Mouse (Mus musculus): ENCODE measurements around the gene Acox2. TPM values are rescaled to one million over a fixed set of nuclear protein-coding genes. Genes with fewer than 3 reads are reported as not detected.
"Not testable (repeated sequence)": the region's sequence is repeated elsewhere in the genome, so short reads cannot be mapped to it uniquely, and the experiment has no call there.

The Acox2 gene
- polyA plus RNA-seq, 1 experiment from 2014 or later, result not detected

- not testable (repeated sequence) for H3K4me3 ChIP-seq (ENCODE audit: low read depth, low read length); H3K36me3 ChIP-seq (ENCODE audit: control insufficient read depth, insufficient read depth, low read length); H3K4me1 ChIP-seq (ENCODE audit: control insufficient read depth, insufficient read depth, low read length); H3K27me3 ChIP-seq (ENCODE audit: control insufficient read depth, insufficient read depth, low read length); H3K9me3 ChIP-seq (ENCODE audit: control insufficient read depth, low read depth, low read length); H3K9ac ChIP-seq (replicated peaks; ENCODE audit: low read depth, low read length); H3K27ac ChIP-seq (ENCODE audit: low read length); H3K4me2 ChIP-seq (replicated peaks; ENCODE audit: low read depth, low read length)
- ATAC-seq (ENCODE audit: insufficient number of reproducible peaks, insufficient read depth, low FRiP score, low read depth), result peak; percentile 82
- WGBS, result 84% methylated on average over 5 of the region's 5 CpGs
Measured at GRCm38 (mm10) chr14:8286595-8286994, 27.4 kb upstream of the Acox2 start.

- Histone ChIP-seq H3K4me1 (ENCODE audit: control insufficient read depth, insufficient read depth, low read length) (peaks cover 6% of the 10 kb centered on the region; the same call in 1 of the 2 replicates), H3K27ac (ENCODE audit: low read length) (no peak overlapping the region), H3K4me3 (ENCODE audit: low read depth, low read length) (no peak overlapping the region), H3K27me3 (ENCODE audit: control insufficient read depth, insufficient read depth, low read length) (no peaks in the 10 kb centered on the region), H3K9me3 (ENCODE audit: control insufficient read depth, low read depth, low read length) (no peaks in the 10 kb centered on the region), H3K36me3 (ENCODE audit: control insufficient read depth, insufficient read depth, low read length) (no peaks in the 10 kb centered on the region), H3K4me2 (replicated peaks; ENCODE audit: low read depth, low read length) (no peak overlapping the region), H3K9ac (replicated peaks; ENCODE audit: low read depth, low read length) (no peak overlapping the region)
- no peak for ATAC-seq (ENCODE audit: insufficient number of reproducible peaks, insufficient read depth, low FRiP score, low read depth)
Measured at GRCm38 (mm10) chr14:8283784-8284183, 24.6 kb upstream of the Acox2 start.

GRCm38 (mm10) chr14:8271281-8271680 lies 12.1 kb upstream of the Acox2 start:
- 84% methylated on average over 8 of the region's 8 CpGs for WGBS
- not testable (repeated sequence) for H3K9ac ChIP-seq (replicated peaks; ENCODE audit: low read depth, low read length); H3K9me3 ChIP-seq (ENCODE audit: control insufficient read depth, low read depth, low read length); H3K4me3 ChIP-seq (ENCODE audit: low read depth, low read length); ATAC-seq (ENCODE audit: insufficient number of reproducible peaks, insufficient read depth, low FRiP score, low read depth); H3K27ac ChIP-seq (ENCODE audit: low read length); H3K27me3 ChIP-seq (ENCODE audit: control insufficient read depth, insufficient read depth, low read length); H3K4me1 ChIP-seq (ENCODE audit: control insufficient read depth, insufficient read depth, low read length); H3K4me2 ChIP-seq (replicated peaks; ENCODE audit: low read depth, low read length); H3K36me3 ChIP-seq (ENCODE audit: control insufficient read depth, insufficient read depth, low read length)

GRCm38 (mm10) chr14:8264378-8264777 lies 5.2 kb upstream of the Acox2 start:
- no peaks in the 10 kb centered on the region for H3K4me1 ChIP-seq (ENCODE audit: control insufficient read depth, insufficient read depth, low read length)
- ATAC-seq (ENCODE audit: insufficient number of reproducible peaks, insufficient read depth, low FRiP score, low read depth), result no peak
- no peak overlapping the region for H3K9ac ChIP-seq (replicated peaks; ENCODE audit: low read depth, low read length)
- no peak overlapping the region for H3K4me2 ChIP-seq (replicated peaks; ENCODE audit: low read depth, low read length)
- 89% methylated on average over 1 of the region's 1 CpGs for WGBS
- H3K27ac ChIP-seq (ENCODE audit: low read length), result no peak overlapping the region
- no peak overlapping the region for H3K4me3 ChIP-seq (ENCODE audit: low read depth, low read length)
- no peaks in the 10 kb centered on the region for H3K9me3 ChIP-seq (ENCODE audit: control insufficient read depth, low read depth, low read length)
- H3K36me3 ChIP-seq (ENCODE audit: control insufficient read depth, insufficient read depth, low read length), result no peaks in the 10 kb centered on the region
- no peaks in the 10 kb centered on the region for H3K27me3 ChIP-seq (ENCODE audit: control insufficient read depth, insufficient read depth, low read length)

- Histone ChIP-seq H3K4me2 (replicated peaks; ENCODE audit: low read depth, low read length) (no peak overlapping the region), H3K9me3 (ENCODE audit: control insufficient read depth, low read depth, low read length) (no peaks in the 10 kb centered on the region), H3K4me1 (ENCODE audit: control insufficient read depth, insufficient read depth, low read length) (no peaks in the 10 kb centered on the region), H3K4me3 (ENCODE audit: low read depth, low read length) (no peak overlapping the region), H3K9ac (replicated peaks; ENCODE audit: low read depth, low read length) (no peak overlapping the region), H3K27me3 (ENCODE audit: control insufficient read depth, insufficient read depth, low read length) (no peaks in the 10 kb centered on the region), H3K27ac (ENCODE audit: low read length) (no peak overlapping the region), H3K36me3 (ENCODE audit: control insufficient read depth, insufficient read depth, low read length) (no peaks in the 10 kb centered on the region)
- 36% methylated on average over 1 of the region's 1 CpGs for WGBS
- ATAC-seq (ENCODE audit: insufficient number of reproducible peaks, insufficient read depth, low FRiP score, low read depth), result no peak
Measured at GRCm38 (mm10) chr14:8262242-8262641, 3.1 kb upstream of the Acox2 start.

GRCm38 (mm10) chr14:8260214-8260613 lies 1.1 kb upstream of the Acox2 start:
- WGBS, result 76% methylated on average over 5 of the region's 5 CpGs
- Histone ChIP-seq H3K9me3 (ENCODE audit: control insufficient read depth, low read depth, low read length) (no peaks in the 10 kb centered on the region), H3K27ac (ENCODE audit: low read length) (no peak overlapping the region), H3K36me3 (ENCODE audit: control insufficient read depth, insufficient read depth, low read length) (no peaks in the 10 kb centered on the region), H3K4me1 (ENCODE audit: control insufficient read depth, insufficient read depth, low read length) (no peaks in the 10 kb centered on the region), H3K9ac (replicated peaks; ENCODE audit: low read depth, low read length) (no peak overlapping the region), H3K4me2 (replicated peaks; ENCODE audit: low read depth, low read length) (no peak overlapping the region), H3K4me3 (ENCODE audit: low read depth, low read length) (no peak overlapping the region), H3K27me3 (ENCODE audit: control insufficient read depth, insufficient read depth, low read length) (no peaks in the 10 kb centered on the region)
- ATAC-seq (ENCODE audit: insufficient number of reproducible peaks, insufficient read depth, low FRiP score, low read depth), result no peak

- H3K4me2 ChIP-seq (replicated peaks; ENCODE audit: low read depth, low read length), result no peak overlapping the region
- no peak overlapping the region for H3K27ac ChIP-seq (ENCODE audit: low read length)
- H3K36me3 ChIP-seq (ENCODE audit: control insufficient read depth, insufficient read depth, low read length), result no peaks in the 10 kb centered on the region
- 67% methylated on average over 3 of the region's 3 CpGs for WGBS
- H3K4me3 ChIP-seq (ENCODE audit: low read depth, low read length), result no peak overlapping the region
- no peak for ATAC-seq (ENCODE audit: insufficient number of reproducible peaks, insufficient read depth, low FRiP score, low read depth)
- H3K4me1 ChIP-seq (ENCODE audit: control insufficient read depth, insufficient read depth, low read length), result no peaks in the 10 kb centered on the region
- no peaks in the 10 kb centered on the region for H3K9me3 ChIP-seq (ENCODE audit: control insufficient read depth, low read depth, low read length)
- no peaks in the 10 kb centered on the region for H3K27me3 ChIP-seq (ENCODE audit: control insufficient read depth, insufficient read depth, low read length)
- H3K9ac ChIP-seq (replicated peaks; ENCODE audit: low read depth, low read length), result no peak overlapping the region
Measured at GRCm38 (mm10) chr14:8258752-8259151, 401 bp downstream of the Acox2 start.

- no peaks in the 10 kb centered on the region for H3K36me3 ChIP-seq (ENCODE audit: control insufficient read depth, insufficient read depth, low read length)
- 43% methylated on average over 3 of the region's 3 CpGs for WGBS
- ATAC-seq (ENCODE audit: insufficient number of reproducible peaks, insufficient read depth, low FRiP score, low read depth), result no peak
- H3K9me3 ChIP-seq (ENCODE audit: control insufficient read depth, low read depth, low read length), result no peaks in the 10 kb centered on the region
- H3K4me1 ChIP-seq (ENCODE audit: control insufficient read depth, insufficient read depth, low read length), result no peaks in the 10 kb centered on the region
- H3K27me3 ChIP-seq (ENCODE audit: control insufficient read depth, insufficient read depth, low read length), result no peaks in the 10 kb centered on the region
- no peak overlapping the region for H3K4me2 ChIP-seq (replicated peaks; ENCODE audit: low read depth, low read length)
- H3K9ac ChIP-seq (replicated peaks; ENCODE audit: low read depth, low read length), result no peak overlapping the region
- H3K27ac ChIP-seq (ENCODE audit: low read length), result no peak overlapping the region
- H3K4me3 ChIP-seq (ENCODE audit: low read depth, low read length), result no peak overlapping the region
Measured at GRCm38 (mm10) chr14:8258335-8258627, 872 bp downstream of the Acox2 start.

- Histone ChIP-seq H3K4me3 (ENCODE audit: low read depth, low read length) (no peak overlapping the region), H3K4me2 (replicated peaks; ENCODE audit: low read depth, low read length) (no peak overlapping the region), H3K9ac (replicated peaks; ENCODE audit: low read depth, low read length) (no peak overlapping the region), H3K36me3 (ENCODE audit: control insufficient read depth, insufficient read depth, low read length) (no peaks in the 10 kb centered on the region), H3K9me3 (ENCODE audit: control insufficient read depth, low read depth, low read length) (no peaks in the 10 kb centered on the region), H3K4me1 (ENCODE audit: control insufficient read depth, insufficient read depth, low read length) (no peaks in the 10 kb centered on the region), H3K27ac (ENCODE audit: low read length) (no peak overlapping the region), H3K27me3 (ENCODE audit: control insufficient read depth, insufficient read depth, low read length) (no peaks in the 10 kb centered on the region)
- ATAC-seq (ENCODE audit: insufficient number of reproducible peaks, insufficient read depth, low FRiP score, low read depth), result no peak
- 45% methylated on average over 7 of the region's 7 CpGs for WGBS
Measured at GRCm38 (mm10) chr14:8257521-8258334, 1.4 kb downstream of the Acox2 start.

Measured in stomach, embryonic 14.5 days (tissue).